Mouse (Mus musculus) limb, embryonic 11.5 days (tissue): Measurements from ENCODE around the gene Fggy. TPM values are rescaled to one million over a fixed set of nuclear protein-coding genes. Genes with fewer than 3 reads are reported as not detected.
A peak's percentile ranks its signal among the peaks of the same experiment; 100 is the strongest.

Source experiments
- ATAC-seq: fragments of 200-750 bp; cut with Nextera tagmentation; 2 replicates; pipeline ENCODE4 v1.8.0; 2017; ENCODE audit warnings: low read depth; ENCODE audit not compliant: insufficient number of reproducible peaks, low FRiP score, low TSS enrichment
- DNase-seq: peaks from one replicate; pipeline ENCODE4 v3.0.0-alpha.2; 2015; ENCODE audit warnings: low spot score
- H3K27ac ChIP-seq: fragments of 300-500 bp; sonication (generic); replicated peaks from 2 replicates; pipeline ENCODE4 v1.5.1; 2014; ENCODE audit warnings: low read depth, mild to moderate bottlenecking, low read length
- H3K27me3 ChIP-seq: fragments of 300-500 bp; sonication (generic); 2 replicates; pipeline ENCODE4 v1.6.1; 2014; ENCODE audit warnings: mild to moderate bottlenecking, low read length, mixed read lengths; ENCODE audit not compliant: control insufficient read depth, insufficient read depth
- H3K36me3 ChIP-seq: fragments of 300-500 bp; sonication (generic); 2 replicates; pipeline ENCODE4 v1.6.1; 2014; ENCODE audit warnings: mild to moderate bottlenecking, low read length, moderate library complexity, mixed read lengths; ENCODE audit not compliant: control insufficient read depth, insufficient read depth
- H3K4me1 ChIP-seq: fragments of 300-500 bp; sonication (generic); 2 replicates; pipeline ENCODE4 v1.6.1; 2014; ENCODE audit warnings: low read length, mixed read lengths; ENCODE audit not compliant: control insufficient read depth, insufficient read depth
- H3K4me2 ChIP-seq: fragments of 300-500 bp; sonication (generic); 2 replicates; pipeline ENCODE4 v1.6.1; 2014; ENCODE audit warnings: low read depth, mild to moderate bottlenecking, moderate library complexity; ENCODE audit not compliant: severe bottlenecking
- H3K4me3 ChIP-seq: fragments of 300-500 bp; sonication (generic); 2 replicates; pipeline ENCODE4 v1.5.1; 2014; ENCODE audit warnings: low read depth, low read length
- H3K9ac ChIP-seq: fragments of 300-500 bp; sonication (generic); 2 replicates; pipeline ENCODE4 v1.6.1; 2014; ENCODE audit warnings: mild to moderate bottlenecking, low read length
- H3K9me3 ChIP-seq: fragments of 300-500 bp; sonication (generic); 2 replicates; pipeline ENCODE4 v1.6.1; 2016; ENCODE audit warnings: low read length; ENCODE audit not compliant: control insufficient read depth
- WGBS: fragments of 180-500 bp; shearing (Covaris S2); extraction: QIAGEN DNeasy Blood & Tissue Kit; methylation state at CpG from one replicate; pipeline ENCODE4 v1.1.7; 2014; 5-methylcytosine and 5-hydroxymethylcytosine counted together
- polyA plus RNA-seq: library from polyadenylated mRNA; unstranded; fragments of >200 nt; fragmentation: Nextera tagmentation; extraction: Ambion mirVana; gene quantifications from 2 replicates; pipeline ENCODE4 v1.2.1, GENCODE M21; 2014

The Fggy gene
- polyA plus RNA-seq, 1 experiment from 2014 or later, result 8.4 TPM

DNA sequence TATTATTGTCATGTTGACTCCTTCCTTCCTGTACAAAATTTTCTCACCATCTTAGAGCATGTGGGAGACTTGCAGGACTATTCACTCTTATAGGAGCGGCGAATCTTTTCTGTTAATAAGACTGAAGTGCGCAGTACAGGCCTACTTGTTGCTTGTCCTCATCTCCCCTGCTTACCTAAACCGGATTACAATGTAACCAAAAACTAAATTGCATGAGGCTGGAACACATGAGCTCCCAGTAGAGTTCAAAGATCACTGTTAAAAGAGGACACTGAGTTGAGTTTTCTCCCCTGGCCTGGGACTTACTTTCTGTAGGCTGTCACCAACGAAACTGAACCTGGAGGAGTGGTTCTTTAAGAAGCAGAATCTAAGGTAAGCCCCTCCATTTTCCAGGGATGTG is 21.9 kb downstream of the Fggy start:
- WGBS, result 90% methylated on average over 5 of the region's 5 CpGs
- H3K4me1 ChIP-seq, result no peaks in the 10 kb centered on the region
- no peak overlapping the region for H3K9ac ChIP-seq
- ATAC-seq (no peak), DNase-seq (no peak)
- H3K27ac ChIP-seq, result no peak overlapping the region
- no peaks in the 10 kb centered on the region for H3K36me3 ChIP-seq
- no peak overlapping the region for H3K4me3 ChIP-seq
- H3K9me3 ChIP-seq, result no peaks in the 10 kb centered on the region
- H3K4me2 ChIP-seq, result no peak overlapping the region
- H3K27me3 ChIP-seq, result no peaks in the 10 kb centered on the region

DNA sequence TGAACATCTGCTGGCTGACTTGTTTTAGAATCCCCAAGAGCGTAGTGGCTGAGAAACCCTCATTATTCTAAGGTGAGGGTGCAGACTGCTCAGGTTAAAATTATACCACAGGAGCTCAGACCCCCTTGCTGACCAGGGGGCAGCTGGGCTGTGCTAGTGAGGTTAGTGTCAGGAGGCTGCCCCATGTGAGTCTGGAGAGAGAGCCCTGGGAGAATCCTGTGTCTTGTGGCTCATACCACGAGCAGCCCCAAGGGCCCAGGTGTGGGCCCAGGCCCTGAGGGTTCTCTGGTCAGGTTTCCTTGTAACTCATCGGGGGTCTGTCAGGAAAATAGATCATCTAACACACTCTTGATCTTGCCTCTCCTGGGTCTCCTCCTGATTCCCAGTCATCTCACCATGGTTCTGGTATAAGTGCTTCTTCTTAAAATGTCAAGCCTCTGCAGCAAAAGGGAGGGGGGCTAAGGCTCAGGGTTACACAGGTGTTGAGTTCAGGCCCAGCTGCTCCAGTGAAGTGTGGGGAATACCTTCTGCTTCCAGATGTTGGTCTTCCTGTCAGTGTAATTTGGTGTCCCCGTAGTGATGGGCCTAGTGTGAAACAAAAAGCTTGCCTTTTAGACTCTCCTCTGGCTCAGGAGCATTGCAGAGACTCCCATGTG is 26.9 kb downstream of the Fggy start:
- Histone ChIP-seq H3K4me3 (no peak overlapping the region), H3K4me1 (no peaks in the 10 kb centered on the region), H3K27me3 (no peaks in the 10 kb centered on the region), H3K9me3 (no peaks in the 10 kb centered on the region), H3K9ac (no peak overlapping the region), H3K36me3 (no peaks in the 10 kb centered on the region), H3K4me2 (no peak overlapping the region), H3K27ac (no peak overlapping the region)
- WGBS, result 77% methylated on average over 4 of the region's 4 CpGs
- ATAC-seq (no peak), DNase-seq (no peak)

DNA sequence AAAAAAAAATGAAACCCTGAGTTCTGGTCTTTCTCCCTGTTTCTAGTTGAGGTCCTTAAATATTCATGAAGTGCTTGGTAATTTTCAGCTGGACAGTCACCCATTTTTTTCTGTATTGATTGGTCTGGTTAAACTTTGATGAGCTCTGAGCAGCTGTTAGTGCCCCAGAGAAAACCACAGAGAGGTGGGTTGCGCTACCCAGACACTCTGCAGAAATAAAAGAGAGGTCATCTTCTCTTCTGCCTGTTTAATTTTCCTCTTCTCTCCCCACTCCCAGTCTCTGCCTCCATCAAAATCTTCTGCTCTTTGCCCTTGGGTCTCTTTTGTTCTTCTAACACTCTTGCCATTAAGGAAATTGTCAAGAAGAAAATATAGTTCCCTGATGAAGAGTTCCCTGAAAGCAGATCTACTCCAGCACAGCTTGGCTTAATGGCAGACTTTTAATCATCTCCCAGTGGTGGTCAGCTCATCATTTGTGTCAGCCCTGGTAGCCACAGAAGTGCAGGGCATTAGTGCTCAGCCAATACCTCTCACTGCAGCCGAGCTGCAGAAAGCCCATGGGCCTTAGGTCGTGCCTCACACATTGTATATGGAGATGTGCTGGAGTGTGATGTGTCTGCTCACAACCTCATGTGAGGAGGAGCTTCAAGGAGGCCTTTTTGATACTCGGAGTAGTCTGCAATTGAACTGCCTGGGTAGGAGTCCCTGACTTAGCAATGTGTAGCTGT is 29.1 kb downstream of the Fggy start:
- DNase-seq, result no peak
- no peaks in the 10 kb centered on the region for H3K27me3 ChIP-seq
- H3K4me2 ChIP-seq, result no peak overlapping the region
- no peaks in the 10 kb centered on the region for H3K9me3 ChIP-seq
- H3K4me1 ChIP-seq, result no peaks in the 10 kb centered on the region
- WGBS, result 52% methylated on average over 4 of the region's 4 CpGs
- no peak overlapping the region for H3K4me3 ChIP-seq
- no peak overlapping the region for H3K27ac ChIP-seq
- H3K9ac ChIP-seq, result no peak overlapping the region
- no peak for ATAC-seq
- no peaks in the 10 kb centered on the region for H3K36me3 ChIP-seq

DNA sequence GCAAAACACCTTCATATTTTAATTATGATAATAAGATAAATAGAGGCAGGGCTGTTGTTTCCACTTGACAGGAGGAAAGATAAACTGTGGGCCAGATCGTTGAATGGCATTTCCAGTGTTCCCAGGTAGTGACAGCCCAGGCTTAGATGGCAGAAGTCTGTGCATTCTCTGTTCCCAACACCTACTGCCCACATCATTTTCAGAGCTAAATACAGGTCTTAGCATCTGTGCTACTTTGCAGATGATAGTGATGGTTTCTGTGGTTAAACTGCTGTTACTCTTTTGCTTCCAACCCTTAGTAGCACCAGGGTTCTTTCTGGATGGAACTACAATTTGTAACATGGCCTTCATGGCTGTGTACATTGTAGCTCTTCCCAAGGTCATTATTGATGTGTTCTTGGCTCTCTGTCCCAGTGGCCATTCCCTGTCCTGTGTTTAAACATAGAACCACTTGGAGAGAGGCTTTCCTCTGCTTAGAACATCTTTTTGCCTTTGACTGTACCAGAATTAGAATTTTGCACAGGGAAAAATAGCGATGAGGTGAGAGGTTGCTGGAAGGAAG is 31.5 kb downstream of the Fggy start:
- no peaks in the 10 kb centered on the region for H3K4me1 ChIP-seq
- no peaks in the 10 kb centered on the region for H3K9me3 ChIP-seq
- no peak overlapping the region for H3K9ac ChIP-seq
- no peak overlapping the region for H3K4me3 ChIP-seq
- H3K27me3 ChIP-seq, result no peaks in the 10 kb centered on the region
- 84% methylated on average over 2 of the region's 2 CpGs for WGBS
- DNase-seq, result no peak
- no peak for ATAC-seq
- H3K36me3 ChIP-seq, result no peaks in the 10 kb centered on the region
- no peak overlapping the region for H3K27ac ChIP-seq
- H3K4me2 ChIP-seq, result no peak overlapping the region

DNA sequence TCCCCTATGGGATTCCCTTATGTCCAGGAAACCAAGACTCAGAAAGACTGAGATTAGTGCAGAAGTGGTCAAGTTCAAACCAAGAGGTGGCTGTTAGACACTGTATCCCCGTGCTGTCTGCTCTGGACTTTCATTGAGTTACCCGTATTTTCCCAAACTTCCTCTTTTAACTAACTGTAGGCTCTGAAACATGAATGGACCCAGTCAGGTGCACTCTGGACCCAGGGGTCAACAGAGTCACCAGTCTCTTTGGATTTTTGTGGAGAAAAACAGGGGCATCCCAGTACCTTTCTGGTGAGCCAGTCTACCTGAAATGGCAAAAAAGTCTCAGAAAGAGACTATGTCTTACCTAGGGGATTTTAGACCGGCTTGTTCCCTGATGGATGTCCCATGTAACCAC is 33.6 kb downstream of the Fggy start:
- Histone ChIP-seq H3K9ac (no peak overlapping the region), H3K27me3 (no peaks in the 10 kb centered on the region), H3K36me3 (no peaks in the 10 kb centered on the region), H3K27ac (no peak overlapping the region), H3K4me3 (no peak overlapping the region), H3K4me2 (no peak overlapping the region), H3K9me3 (no peaks in the 10 kb centered on the region), H3K4me1 (no peaks in the 10 kb centered on the region)
- 91% methylated on average over 3 of the region's 3 CpGs for WGBS
- ATAC-seq (no peak), DNase-seq (no peak)

DNA sequence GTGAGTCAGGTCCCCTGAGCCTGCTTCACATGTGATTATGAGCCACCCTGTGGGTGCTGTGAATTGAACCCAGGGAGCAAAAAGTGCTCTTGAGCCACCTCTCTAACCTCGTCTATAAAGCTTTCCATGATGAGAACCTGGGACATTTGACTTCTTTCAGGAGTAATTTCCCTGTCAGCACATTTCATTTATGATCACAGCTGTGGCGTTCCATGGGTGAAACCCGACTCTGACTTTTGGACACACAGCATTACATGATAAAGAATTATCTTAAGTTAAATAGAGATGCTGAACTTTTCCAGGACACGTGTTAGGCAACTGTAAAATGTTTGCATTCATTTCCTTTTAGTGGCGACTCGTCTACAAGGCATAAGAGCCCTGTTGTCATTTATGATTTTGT is 39.9 kb downstream of the Fggy start:
- no peaks in the 10 kb centered on the region for H3K27me3 ChIP-seq
- DNase-seq, result no peak
- no peaks in the 10 kb centered on the region for H3K9me3 ChIP-seq
- 58% methylated on average over 6 of the region's 6 CpGs for WGBS
- no peak overlapping the region for H3K4me3 ChIP-seq
- no peaks in the 10 kb centered on the region for H3K36me3 ChIP-seq
- H3K4me2 ChIP-seq, result no peak overlapping the region
- ATAC-seq, result no peak
- no peak overlapping the region for H3K27ac ChIP-seq
- H3K9ac ChIP-seq, result no peak overlapping the region
- no peaks in the 10 kb centered on the region for H3K4me1 ChIP-seq

DNA sequence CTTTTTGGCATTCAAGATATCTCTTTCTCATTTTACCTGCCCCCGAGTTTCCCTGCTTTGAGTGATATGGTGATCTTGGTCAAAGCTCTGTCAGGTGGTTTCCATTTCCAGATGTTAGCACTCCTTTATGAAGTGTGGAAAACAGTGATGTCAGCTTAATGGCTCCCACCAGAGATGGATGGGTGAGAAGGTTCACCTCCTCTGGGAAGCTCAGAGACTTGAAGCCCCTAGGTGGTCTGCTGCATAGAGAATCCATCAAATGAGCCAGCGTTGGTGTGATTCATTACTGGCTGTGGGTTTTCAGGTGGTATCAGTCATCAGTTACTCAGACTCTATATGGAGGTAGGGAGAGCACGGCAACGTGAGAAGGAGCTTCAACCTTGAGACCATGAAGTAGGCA is 44.5 kb downstream of the Fggy start:
- no peaks in the 10 kb centered on the region for H3K27me3 ChIP-seq
- H3K4me3 ChIP-seq, result no peak overlapping the region
- no peak overlapping the region for H3K27ac ChIP-seq
- H3K9ac ChIP-seq, result no peak overlapping the region
- no peaks in the 10 kb centered on the region for H3K9me3 ChIP-seq
- H3K4me2 ChIP-seq, result no peak overlapping the region
- ATAC-seq, result 0 out of 2 replicates have a peak, but pooled peaks have one; percentile 21
- DNase-seq, result peak; percentile 39
- 21% methylated on average over 4 of the region's 4 CpGs for WGBS
- H3K4me1 ChIP-seq, result no peaks in the 10 kb centered on the region
- no peaks in the 10 kb centered on the region for H3K36me3 ChIP-seq

DNA sequence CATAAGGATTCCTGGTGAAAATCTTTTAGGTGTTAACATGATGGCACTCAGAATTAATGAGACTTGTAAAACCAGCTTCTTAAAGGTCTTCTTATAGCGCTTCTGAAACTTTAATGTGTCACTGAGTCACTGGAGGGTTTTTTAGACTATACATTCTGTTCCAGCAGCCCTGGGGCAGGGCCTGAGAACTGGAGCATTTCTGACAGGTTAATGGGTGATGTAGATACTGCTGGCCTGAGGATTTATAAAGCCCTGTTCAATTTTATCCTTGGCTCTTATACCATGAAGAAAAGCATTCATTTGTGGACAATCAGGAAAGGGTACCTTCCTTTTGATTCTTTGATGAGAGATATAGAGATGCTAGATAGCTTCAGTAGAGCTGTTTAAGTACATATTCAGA is 45.9 kb downstream of the Fggy start:
- no peaks in the 10 kb centered on the region for H3K4me1 ChIP-seq
- H3K36me3 ChIP-seq, result no peaks in the 10 kb centered on the region
- WGBS, result 58% methylated on average over 1 of the region's 1 CpGs
- H3K4me2 ChIP-seq, result no peak overlapping the region
- H3K27me3 ChIP-seq, result no peaks in the 10 kb centered on the region
- H3K27ac ChIP-seq, result no peak overlapping the region
- H3K9me3 ChIP-seq, result no peaks in the 10 kb centered on the region
- H3K9ac ChIP-seq, result no peak overlapping the region
- ATAC-seq, result no peak
- no peak overlapping the region for H3K4me3 ChIP-seq
- DNase-seq, result no peak
